Mouse (Mus musculus) T-cell, adult 2 months (primary cell): ENCODE results near the gene Ryr3.
"Not testable (repeated sequence)": the region's sequence is repeated elsewhere in the genome, so short reads cannot be mapped to it uniquely, and the experiment has no call there.

Experiments
- DNase-seq: peaks from one replicate; pipeline ENCODE4 v3.0.0; 2022; ENCODE audit warnings: low spot score

Ryr3 gene

DNA sequence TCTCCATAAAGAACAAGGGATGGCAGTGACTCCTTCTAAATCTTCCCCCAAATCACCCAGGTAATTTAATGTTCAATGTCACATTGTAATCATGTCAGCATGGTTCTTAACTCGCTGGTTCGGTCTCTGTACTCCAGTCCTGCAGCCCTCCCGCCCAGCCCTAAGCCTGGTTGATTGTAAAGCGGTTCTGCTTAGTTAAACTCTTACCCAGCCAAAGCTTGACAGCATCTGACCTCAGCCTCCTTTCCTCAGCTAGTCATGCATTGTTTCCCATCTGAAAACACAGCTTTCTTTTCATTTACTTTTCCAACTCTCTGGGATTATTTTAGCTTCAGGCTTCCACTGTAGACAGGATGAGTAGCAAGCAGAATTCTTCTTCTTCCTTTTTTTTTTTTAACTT lies 121.7 kb downstream of the Ryr3 start:
- no peak for DNase-seq

DNA sequence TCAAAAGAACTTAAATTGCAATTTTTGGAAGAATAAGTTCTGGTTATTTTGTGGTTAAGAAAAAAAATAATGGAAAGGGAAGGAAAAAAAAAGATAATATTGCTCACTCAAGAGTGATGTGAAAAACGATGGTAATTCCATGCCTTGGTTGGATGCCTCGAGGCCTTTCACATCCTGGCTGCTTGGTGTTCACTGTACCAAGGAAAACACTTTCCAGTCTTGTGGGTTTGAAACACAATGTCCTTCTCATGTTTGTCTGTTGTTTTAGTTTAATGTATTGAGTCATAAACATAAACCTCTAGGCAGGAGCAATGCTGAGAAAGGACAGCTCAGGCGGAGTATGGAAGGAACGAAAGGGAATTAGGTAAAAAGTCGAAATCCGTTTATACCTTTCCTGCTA lies 122.8 kb downstream of the Ryr3 start:
- DNase-seq, result no peak

DNA sequence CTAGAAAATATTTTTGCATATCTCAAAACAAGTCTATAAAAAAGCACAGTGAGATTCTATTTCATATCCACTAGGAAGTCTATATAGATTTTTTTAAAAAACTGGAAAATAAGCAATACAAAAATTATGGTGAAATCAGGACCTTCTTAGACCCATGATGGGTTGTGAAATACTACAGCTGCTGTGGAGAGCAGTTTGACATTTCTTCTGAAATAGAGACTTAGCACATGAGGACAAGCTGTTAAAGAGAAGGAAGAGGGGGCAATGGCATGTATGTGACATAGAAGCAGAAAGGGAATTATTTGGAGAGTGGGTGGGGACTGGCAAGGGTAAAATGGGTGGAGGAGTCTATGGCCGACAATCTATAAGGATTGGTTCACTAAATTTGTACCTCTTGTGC lies 124.1 kb downstream of the Ryr3 start:
- DNase-seq, result no peak

DNA sequence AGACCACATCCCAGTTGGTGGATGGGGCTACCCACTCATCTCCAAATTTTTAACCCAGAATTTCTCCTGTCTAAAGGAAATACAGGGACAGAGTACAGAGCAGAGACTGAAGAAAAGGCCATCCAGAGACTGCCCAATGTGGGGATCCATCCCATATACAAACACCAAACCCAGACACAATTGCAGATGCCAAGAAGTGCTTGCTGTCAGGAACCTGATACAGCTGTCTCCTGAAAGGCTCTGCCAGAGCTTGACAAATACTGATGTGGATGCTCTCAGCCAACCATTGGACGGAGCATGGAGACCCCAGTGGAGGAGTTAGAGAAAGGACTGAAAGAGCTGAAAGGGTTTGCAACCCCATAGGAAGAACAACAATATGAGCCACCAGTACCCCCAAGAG lies 125.6 kb downstream of the Ryr3 start:
- not testable (repeated sequence) for DNase-seq

DNA sequence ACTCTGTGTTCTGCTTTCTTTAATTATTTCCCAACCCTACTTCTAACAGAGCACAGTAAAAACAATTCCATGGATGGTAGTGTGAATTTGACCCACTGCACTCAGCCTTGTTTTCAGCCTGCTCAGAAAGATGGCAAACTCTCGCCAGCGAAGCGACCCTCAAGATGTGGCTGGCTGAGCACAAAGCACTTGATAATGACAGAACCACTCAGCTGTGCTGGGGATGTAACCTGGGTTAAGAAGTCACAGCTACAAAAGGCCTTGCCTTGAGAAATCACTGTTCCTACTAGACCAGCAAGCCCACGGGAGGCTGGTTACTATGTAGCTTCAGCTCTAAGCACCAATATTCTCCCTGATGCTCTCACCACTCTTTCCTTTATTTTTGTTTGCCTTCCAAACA lies 140.5 kb downstream of the Ryr3 start:
- DNase-seq, result no peak

DNA sequence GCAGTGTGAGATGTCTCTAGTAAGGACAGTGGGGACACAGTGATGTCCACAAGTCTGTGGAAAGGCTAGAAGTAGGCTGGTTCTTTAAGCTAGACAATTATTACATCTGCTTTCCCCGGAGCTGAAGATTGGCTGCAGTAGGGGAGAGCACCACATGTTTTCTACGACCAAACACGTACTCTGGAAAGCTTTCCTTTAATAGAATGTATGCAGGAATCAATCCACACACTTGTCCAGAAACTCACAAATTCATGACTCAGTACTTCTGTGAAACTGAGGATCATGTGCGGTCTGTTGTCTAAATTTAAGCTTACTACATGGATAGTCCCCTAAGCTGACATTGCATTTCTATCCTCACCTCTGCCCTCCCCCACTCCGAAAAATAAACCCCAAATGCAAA lies 157.5 kb downstream of the Ryr3 start:
- DNase-seq, result no peak

DNA sequence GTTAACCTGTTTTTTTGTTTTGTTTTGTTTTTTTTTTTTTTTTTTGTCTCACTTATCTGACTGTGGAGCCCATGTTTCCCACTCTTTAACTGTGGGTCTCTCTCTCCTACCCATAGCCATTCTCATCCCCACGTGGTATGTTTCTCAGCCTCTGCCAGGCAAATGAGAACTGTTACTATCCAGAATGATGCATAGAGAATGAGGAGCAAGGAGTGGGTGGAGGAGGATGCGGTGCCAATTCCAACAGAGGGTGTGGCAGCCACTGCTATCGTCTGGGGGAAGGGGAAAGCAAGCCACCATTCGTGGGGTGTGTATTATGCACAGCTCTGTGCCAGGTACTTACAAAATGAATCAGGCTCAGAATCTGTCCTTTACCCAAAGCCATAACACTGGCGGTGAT lies 158.0 kb downstream of the Ryr3 start:
- DNase-seq, result no peak

DNA sequence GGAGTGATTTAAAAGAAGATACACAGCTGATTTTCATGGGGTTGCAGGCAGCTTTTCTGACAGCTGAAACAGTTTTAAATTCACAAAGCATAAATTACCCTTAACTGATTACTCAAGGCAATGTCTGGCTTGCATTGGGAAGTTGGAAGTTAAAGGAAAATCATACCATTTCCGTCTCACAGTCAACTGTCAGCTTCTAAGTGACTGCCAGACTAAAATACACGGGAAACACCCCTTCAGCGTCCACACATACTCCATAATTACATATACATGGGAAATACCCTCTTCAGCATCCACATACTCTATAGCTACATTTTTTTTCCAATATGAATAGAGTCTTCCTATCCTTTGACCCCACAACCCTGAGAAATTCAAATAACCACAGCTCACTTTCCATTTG lies 158.8 kb downstream of the Ryr3 start:
- no peak for DNase-seq

DNA sequence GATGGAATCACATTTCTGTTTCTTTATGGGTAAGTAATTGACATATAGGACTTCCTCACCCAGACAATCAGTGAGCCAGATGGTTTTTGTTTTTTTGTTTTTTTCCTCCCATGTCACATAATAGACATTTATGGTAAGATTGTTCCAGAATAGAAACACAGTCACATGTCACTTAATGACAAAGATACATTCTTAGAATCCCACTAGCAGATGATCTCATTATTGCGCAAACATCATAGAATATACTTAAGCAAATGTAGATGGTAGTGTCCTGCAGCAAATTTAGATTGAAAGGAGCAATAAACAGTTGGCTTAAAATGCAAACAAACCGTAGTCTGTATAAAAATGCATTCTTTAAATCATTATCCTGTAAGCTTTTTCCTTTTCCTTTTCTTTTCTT lies 161.3 kb downstream of the Ryr3 start:
- no peak for DNase-seq

DNA sequence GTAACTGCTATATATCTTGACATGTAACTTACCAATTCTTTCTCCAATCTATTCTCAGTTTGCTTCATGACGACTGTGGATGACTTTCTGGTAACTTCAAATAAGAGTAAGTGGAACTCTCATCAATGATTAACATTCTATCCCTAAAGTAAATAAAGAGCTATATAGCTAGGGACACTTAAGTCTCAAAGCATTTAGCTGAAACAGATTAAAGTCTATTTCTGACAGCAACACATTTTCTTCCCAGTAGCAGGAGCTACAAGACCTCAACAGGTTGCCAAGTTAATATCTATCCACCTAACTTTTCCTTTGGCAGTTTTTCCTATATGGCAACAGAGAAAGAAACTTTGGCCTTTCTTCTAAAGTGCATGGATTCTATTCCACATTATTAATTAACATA lies 167.1 kb downstream of the Ryr3 start:
- DNase-seq, result no peak

DNA sequence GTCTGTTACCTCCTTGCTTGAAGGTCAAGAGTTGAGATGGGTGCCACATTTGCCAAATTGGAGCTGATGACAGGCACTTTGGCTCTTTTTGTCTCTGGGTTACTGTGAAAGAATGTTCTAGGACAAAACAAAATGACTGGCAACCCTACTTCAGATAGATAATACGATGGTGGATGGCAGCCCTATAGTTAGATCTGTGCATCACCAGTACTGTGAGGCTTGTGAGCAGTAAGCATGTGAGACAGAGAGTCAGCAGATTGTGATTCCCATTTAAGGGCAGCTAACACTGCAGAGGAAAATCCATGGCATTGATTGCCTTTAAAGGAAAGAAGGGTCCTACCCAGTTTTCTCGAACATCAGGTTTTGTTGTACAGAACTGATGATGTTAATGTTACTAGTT lies 180.3 kb downstream of the Ryr3 start:
- DNase-seq, result no peak

DNA sequence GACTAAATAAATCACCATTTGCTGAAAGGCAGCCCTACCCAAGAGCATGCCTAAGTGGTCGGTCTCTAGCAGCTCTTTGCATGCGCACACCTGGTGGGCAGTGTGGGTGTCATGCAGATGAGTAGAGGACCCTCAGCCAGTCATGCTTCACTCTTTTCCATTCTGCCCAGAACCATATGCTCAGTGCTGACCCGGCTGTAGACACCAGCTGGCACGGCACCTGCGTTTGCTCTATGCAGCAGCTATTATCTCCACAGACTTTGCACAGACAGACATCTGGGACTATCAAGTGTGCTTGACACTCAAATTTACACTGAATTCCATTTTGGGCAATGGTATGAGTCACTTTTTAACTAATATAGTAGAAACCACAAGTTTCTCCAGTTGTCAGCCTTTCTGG lies 186.2 kb downstream of the Ryr3 start:
- no peak for DNase-seq

DNA sequence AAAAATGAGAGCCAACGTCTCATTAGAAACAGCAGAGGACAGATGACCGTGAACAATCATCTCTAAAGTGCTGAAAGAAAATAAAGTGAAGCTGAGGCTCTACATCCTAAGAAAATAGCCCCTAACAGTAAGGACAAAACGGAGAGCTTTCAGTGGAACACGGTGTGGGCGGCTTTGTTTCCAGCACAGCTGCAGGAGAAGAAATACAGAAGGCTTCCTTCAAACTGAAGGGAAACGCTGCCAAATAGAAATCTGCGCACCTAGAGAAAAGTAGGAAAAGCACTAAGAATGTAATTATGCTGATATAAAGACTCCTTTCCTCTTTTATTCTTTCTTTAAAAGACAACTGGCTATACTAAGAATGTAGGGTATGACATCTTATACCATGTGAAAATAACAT lies 197.0 kb downstream of the Ryr3 start:
- no peak for DNase-seq

DNA sequence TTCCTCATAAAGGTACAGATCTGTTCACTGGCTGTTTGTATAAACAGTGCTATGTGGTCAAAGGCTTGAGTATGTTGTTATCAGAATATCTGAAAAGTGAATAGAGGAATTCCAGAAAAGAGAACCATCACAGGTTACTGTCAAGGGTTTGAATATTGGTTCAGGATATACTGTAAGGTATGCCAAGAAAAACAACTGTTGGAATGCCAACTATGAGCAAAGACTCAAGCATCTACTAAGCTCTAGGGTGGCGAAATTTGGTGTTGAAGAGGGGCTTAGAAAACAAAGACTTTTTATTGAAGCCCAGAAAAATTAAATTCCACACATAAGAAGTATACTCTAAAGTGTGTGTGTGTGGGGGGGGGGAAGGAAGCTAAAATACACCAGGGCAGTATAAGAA lies 198.6 kb downstream of the Ryr3 start:
- no peak for DNase-seq

DNA sequence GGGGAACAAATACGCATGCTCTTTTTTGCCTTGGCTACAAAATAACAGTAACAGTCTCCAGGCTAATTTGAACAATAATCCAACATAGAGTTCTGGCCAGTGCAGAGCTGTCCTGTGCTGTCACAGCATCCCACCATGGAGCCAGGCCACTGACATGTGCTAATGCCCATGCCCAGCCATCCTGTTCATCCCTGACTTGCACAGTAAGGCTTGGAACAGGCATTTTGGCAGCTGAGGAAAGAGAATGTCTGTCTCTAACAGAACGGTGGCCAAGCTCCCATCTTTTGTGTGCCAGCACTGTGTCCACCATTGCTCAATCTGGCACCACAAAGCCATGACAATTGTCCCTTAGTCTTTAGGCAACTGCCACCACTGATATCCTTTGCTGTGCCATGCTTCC lies 200.7 kb downstream of the Ryr3 start:
- DNase-seq, result no peak

DNA sequence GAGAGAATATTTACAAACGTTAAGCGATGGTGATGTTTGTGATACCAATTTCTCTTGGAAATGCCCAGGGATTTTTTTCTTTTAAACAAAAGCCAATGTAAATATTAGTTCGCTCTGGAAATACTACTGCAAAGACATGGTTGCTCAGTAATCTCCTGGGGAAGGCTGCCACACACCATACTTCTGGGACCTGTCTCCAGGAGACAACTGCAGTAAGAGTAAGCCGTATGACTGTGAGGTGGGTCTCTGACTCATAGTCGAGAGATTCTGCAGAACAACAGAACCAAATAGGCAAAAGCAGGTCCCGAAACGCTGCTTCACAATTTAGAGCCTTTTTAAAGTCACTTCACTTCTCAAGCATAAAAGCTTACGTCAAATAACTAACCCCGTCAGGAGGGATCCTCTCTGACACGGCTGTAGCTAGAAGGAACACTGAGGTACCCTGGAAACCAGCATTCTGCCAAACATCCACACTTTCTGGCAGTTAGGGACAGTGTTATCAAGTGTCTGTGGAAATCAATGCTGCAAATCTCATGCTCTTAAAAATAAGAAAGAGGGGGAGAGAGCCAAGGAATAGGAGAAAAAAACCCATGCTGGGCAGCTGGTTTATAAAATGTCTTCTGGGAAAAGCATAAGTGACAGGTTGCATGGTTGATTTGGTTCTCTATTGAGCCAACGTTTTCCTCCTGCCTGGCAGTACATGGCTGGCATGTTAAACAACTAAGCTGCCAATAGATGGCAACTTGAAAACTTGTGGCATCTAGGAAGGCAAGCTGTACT lies 207.7 kb downstream of the Ryr3 start:
- DNase-seq, result no peak

DNA sequence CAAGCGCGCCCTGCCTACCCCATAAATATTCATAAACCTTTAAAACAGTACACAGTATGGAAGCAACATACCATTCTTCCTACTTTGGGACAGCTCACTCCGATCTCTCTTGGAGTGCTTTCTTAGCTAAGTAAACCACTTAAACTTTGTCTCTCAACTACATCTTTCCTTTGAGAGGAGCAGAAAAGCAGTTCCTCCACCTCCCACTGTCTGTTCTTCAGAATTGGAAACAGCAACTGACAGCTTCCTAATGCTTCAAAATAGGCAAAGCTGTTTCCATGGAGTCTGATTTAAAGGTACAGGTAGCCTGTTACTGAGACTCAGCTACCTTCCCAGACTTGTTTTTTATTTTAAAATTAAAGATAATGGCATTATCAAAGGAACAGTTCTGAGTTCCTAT lies 218.4 kb downstream of the Ryr3 start:
- no peak for DNase-seq

DNA sequence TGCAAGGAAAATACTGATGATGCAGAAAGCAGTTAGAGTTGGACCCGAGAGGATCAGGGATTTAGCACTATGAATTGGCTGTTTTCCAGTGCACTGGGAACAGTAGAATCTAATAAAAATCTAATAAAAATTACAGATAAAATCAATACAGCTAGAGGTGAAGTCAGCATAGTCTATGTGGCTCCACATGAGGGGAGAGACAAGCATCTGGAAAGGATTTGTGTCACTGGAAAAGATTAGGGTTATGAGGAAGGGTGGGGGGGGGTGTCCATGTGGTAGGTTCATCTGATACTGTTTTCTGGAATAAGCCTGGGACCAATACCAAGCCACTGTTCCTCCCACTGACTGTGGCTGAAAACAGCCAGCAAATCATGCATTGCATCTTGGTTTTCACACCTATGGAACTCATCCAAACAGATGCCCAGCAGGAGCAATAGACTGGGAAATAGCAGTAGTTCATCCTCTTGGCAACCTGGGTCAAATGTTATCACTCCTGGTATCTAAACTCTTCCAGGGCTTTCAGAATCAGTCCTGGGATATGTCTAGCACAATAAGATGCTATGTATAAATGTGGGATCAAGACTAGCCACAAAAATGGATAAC lies 233.9 kb downstream of the Ryr3 start:
- no peak for DNase-seq

DNA sequence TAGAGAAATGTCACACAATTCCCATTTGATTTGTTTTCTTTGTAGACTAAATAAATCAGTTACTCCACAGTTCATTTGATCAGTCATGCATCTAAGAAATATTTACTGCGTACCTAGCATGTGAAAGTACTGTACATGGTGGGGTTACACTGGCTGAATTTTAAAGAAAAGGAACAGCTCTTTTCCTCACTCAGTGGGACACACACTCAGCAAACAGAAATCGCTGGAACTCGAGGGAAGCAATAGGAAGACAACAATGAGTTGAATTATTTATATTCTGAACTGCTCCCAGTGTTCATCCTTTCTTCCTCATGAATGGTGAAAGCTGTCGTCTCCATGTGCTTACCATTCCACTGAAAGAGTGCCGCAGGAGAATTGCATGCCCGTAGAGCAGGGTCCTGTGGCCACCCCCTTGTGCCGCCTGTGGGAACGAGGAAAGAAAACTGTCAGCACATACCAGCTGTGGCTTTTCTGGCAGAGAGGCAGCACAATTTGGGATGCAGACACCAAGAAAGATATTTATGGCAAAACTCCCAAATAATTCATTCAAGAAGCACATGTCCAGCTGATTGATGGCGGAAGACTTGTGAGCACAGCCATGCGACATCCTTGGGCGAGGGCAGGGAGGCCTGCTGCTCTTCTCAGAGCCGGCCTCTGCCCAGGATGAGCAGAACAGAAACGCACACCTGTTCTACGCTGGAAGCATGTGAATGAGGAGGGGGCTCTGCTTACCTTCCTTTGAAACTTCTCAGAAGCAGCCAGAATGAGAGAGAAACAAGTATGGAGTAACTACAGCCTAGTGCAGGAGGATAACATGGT lies 249.9 kb downstream of the Ryr3 start:
- DNase-seq, result no peak

DNA sequence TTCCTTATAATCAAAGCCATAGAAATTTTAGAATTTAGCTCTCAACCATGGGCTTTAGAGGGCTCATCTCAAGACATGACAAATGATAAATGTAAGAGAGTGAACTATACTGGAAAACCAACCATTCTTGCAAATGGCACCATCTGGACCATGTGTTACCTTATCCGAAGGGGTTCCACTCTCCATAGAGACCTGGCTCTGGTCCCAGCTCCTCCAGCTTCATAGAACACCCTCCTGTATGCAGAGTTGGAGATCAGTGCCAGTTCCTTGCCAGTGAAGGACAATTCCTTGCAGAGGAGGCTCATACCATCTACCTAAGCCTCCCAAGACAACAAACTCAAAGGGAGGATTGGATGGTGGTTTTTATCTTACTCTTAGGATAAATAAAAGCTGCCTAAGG lies 268.0 kb downstream of the Ryr3 start:
- no peak for DNase-seq

DNA sequence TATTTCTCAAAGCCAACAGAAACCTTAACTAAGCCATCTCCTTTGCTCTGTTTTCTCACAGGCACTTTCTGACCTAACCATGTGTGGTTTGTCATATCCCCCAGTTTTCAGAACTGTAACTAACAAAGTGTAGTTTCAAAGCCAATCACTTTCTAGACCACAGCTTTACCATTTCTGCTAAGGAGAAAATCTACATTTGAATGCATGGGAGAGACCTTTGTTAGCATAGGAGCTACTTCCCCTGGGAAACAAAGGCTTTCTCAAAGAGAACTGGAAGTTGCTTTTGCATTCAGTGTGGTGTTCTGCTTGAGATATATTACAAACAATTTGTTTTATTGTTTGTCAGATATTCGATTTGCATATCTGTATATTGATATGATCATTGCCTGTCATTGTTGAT lies 285.1 kb downstream of the Ryr3 start:
- no peak for DNase-seq

DNA sequence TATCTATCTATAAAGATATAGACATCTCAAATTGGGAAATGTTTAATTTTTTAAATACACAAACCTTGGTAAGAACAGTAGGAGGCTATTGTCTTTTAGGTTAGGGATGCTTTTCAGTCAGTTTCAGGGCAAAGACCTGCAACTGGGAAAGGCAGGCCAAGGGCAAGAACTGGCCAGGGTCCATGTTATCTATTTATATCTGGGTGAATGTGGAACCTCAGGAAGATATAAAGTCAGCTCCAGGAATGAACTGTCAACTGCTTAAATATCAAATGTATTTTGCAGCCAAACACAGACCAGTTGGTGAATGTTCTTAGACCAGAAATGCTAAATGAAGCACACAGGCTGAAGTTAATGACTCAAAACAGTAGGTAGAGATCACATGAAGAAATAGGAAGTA lies 303.1 kb downstream of the Ryr3 start:
- DNase-seq, result no peak

DNA sequence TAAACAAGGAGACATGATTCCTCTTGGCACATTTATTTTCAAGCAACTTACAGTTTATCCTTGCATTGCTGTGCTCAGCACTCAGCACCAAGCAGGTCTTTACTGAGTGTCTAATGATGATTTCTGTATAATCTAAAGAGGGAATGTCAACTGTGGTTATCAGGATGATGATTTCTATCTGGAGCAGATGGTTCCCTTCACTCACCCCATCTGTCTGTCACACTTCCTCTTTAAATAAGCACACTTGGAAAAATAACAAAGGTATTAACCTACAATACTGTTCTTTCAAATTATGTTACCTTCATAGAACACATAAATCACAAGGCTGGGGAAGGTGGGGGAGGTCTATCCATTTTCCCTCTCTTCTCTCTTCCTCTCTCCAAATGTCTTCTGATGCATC lies 304.3 kb downstream of the Ryr3 start:
- no peak for DNase-seq
